Mouse (Mus musculus) kidney, embryonic 14.5 days (tissue): Measurements from ENCODE around the gene Clec12a. TPM values are rescaled to one million over a fixed set of nuclear protein-coding genes. Genes with fewer than 3 reads are reported as not detected.

Source experiments
- ATAC-seq: fragments of 200-750 bp; cut with Nextera tagmentation; 2 replicates; pipeline ENCODE4 v1.8.0; 2017; ENCODE audit warnings: moderate number of reproducible peaks, mild to moderate bottlenecking, moderate TSS enrichment, moderate library complexity; ENCODE audit not compliant: low FRiP score, low TSS enrichment
- H3K27ac ChIP-seq: fragments of 300-500 bp; sonication (generic); 2 replicates; pipeline ENCODE4 v1.5.1; 2014; ENCODE audit warnings: low read depth, mild to moderate bottlenecking, low read length, moderate library complexity, mixed read lengths
- H3K27me3 ChIP-seq: fragments of 300-500 bp; sonication (generic); 2 replicates; pipeline ENCODE4 v1.6.1; 2014; ENCODE audit warnings: mild to moderate bottlenecking, low read length; ENCODE audit not compliant: control insufficient read depth, insufficient read depth
- H3K36me3 ChIP-seq: fragments of 300-500 bp; sonication (generic); 2 replicates; pipeline ENCODE4 v1.6.1; 2014; ENCODE audit warnings: low read length, mixed read lengths; ENCODE audit not compliant: control insufficient read depth, insufficient read depth
- H3K4me1 ChIP-seq: fragments of 300-500 bp; sonication (generic); 2 replicates; pipeline ENCODE4 v1.6.1; 2014; ENCODE audit warnings: low read length, mixed read lengths; ENCODE audit not compliant: control insufficient read depth, insufficient read depth
- H3K4me2 ChIP-seq: fragments of 300-500 bp; sonication (generic); replicated peaks from 2 replicates; pipeline ENCODE4 v1.6.1; 2014; ENCODE audit warnings: low read depth, mild to moderate bottlenecking, low read length
- H3K4me3 ChIP-seq: fragments of 300-500 bp; sonication (generic); 2 replicates; pipeline ENCODE4 v1.5.1; 2014; ENCODE audit warnings: mild to moderate bottlenecking, low read length
- H3K9ac ChIP-seq: fragments of 300-500 bp; sonication (generic); 2 replicates; pipeline ENCODE4 v1.6.1; 2014; ENCODE audit warnings: low read depth, mild to moderate bottlenecking, low read length, moderate library complexity
- H3K9me3 ChIP-seq: fragments of 300-500 bp; sonication (generic); 2 replicates; pipeline ENCODE4 v1.6.1; 2016; ENCODE audit warnings: low read length; ENCODE audit not compliant: control insufficient read depth
- WGBS: fragments of 180-500 bp; shearing (Covaris S2); extraction: QIAGEN DNeasy Blood & Tissue Kit; methylation state at CpG from one replicate; pipeline ENCODE4 v1.1.7; 2014; 5-methylcytosine and 5-hydroxymethylcytosine counted together
- polyA plus RNA-seq: library from polyadenylated mRNA; unstranded; fragments of >200 nt; fragmentation: Nextera tagmentation; extraction: Ambion mirVana; gene quantifications from 2 replicates; pipeline ENCODE4 v1.2.1, GENCODE M21; 2014

Gene Clec12a
- polyA plus RNA-seq, 1 experiment from 2014 or later: 0.85 TPM

DNA sequence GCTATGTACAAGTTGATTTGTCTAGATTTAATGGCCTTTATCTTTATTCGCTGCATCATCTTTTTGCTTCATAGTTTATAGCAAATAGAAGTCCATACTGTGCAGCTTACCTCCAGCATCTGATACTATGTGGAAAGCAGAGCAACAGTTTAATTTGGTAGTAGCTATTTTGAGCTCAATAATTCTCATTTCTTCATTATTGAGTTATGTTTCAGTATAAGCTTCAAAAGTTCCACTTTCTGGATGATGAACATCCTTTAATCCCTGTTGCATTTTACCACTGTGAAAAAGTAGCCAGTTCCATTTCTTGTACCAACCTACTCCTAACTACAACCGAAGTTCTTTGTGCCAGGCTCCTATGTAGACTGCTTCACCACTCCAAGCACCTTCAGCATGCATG is 66.1 kb downstream of the Clec12a start, which contains the start of gene Clec9a:
Gene Clec9a (plus strand): TSS at position 301 of the 400 bp plus-strand sequence.
- no peak within 1 kb of the TSS for H3K4me2 ChIP-seq
- H3K9me3 ChIP-seq: no peaks in the 10 kb centered on the region
- H3K4me1 ChIP-seq: no peaks in the 10 kb centered on the region
- 86% methylated on average over 2 of the region's 2 CpGs for WGBS
- no peak within 1 kb of the TSS for H3K27ac ChIP-seq
- no peaks in the 10 kb centered on the region for H3K36me3 ChIP-seq
- H3K27me3 ChIP-seq: no peaks in the 10 kb centered on the region
- H3K9ac ChIP-seq: no peak within 1 kb of the TSS
- H3K4me3 ChIP-seq: no peak within 1 kb of the TSS
- ATAC-seq: no peak

DNA sequence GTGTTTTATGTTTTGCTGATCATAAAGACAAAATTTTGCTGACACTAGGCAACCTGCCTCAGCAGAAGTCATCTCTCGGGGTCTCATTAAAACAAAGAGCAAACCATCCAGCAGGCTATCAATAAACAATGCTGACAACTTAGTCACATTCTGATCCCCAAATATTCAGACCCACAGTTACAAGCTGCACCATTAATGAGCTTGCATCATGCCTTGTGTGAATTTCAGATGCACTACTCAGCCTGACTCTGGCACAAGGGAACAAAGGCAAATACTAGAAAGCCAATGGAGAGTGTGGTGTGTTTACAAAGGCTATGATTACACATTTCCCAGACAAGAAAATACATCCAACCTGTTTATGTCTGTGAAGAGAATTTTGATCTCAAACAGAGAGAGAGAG is 71.7 kb downstream of the Clec12a start:
- 81% methylated on average over 1 of the region's 1 CpGs for WGBS
- H3K27ac ChIP-seq: no peak overlapping the region
- no peaks in the 10 kb centered on the region for H3K4me1 ChIP-seq
- H3K27me3 ChIP-seq: no peaks in the 10 kb centered on the region
- no peaks in the 10 kb centered on the region for H3K9me3 ChIP-seq
- H3K4me2 ChIP-seq: no peak overlapping the region
- no peak for ATAC-seq
- no peak overlapping the region for H3K9ac ChIP-seq
- H3K36me3 ChIP-seq: no peaks in the 10 kb centered on the region
- H3K4me3 ChIP-seq: no peak overlapping the region

Other genes with a start within 250 kb of the Clec12a start
- gene Clec2e, start 241.8 kb upstream of the Clec12a start, polyA plus RNA-seq: not detected in 2 replicates
- 0.31 and 0.58 TPM in 2 replicates for gene Clec2d, start 162.1 kb upstream of the Clec12a start, polyA plus RNA-seq
- gene Cd69, start 67.3 kb upstream of the Clec12a start, polyA plus RNA-seq: 0.04 and 0.11 TPM in 2 replicates
- gene 4922502D21Rik, start 10.9 kb upstream of the Clec12a start, polyA plus RNA-seq: not detected in 2 replicates
- gene Clec12b, start 43.2 kb downstream of the Clec12a start, polyA plus RNA-seq: not detected in 2 replicates
- gene Clec1b, start 54.6 kb downstream of the Clec12a start, polyA plus RNA-seq: 2.5 and 4.7 TPM in 2 replicates
- 0.41 and 0.45 TPM in 2 replicates for gene Clec9a, start 66.2 kb downstream of the Clec12a start, polyA plus RNA-seq
- 5.8 and 6.2 TPM in 2 replicates for gene Clec1a, start 109.3 kb downstream of the Clec12a start, polyA plus RNA-seq
- not detected in 2 replicates for gene Olr1, start 164.5 kb downstream of the Clec12a start, polyA plus RNA-seq
- gene Tmem52b, start 169.9 kb downstream of the Clec12a start, polyA plus RNA-seq: 24.0 and 38.3 TPM in 2 replicates
- 16.7 and 22.4 TPM in 2 replicates for gene Gabarapl1, start 190.5 kb downstream of the Clec12a start, polyA plus RNA-seq
- gene Klre1, start 235.2 kb downstream of the Clec12a start, polyA plus RNA-seq: not detected in 2 replicates
- not detected in 2 replicates for gene Klrd1, start 249.1 kb downstream of the Clec12a start, polyA plus RNA-seq